Mouse (Mus musculus): ENCODE data around the gene Dclk1. TPM values are rescaled to one million over a fixed set of nuclear protein-coding genes. Genes with fewer than 3 reads are reported as not detected.

The Dclk1 gene
- total RNA-seq (2023): under 1 TPM in 1 of 2 experiments, not detected in 1; 0.42 TPM

GRCm38 (mm10) chr3:55241730-55242421 lies at the start of gene Dclk1:
Gene Dclk1, plus strand, starts transcription at chr3:55242364.

GRCm38 (mm10) chr3:55472110-55472509 lies 229.9 kb downstream of the Dclk1 start, which contains the start of gene Gm21954:
Gene Gm21954, minus strand, starts transcription at chr3:55472210.

Other genes with a start within 250 kb of the Dclk1 start
- not detected for gene Ccna1, start 186.9 kb upstream of the Dclk1 start, total RNA-seq (2023)
- gene Spg20, start 130.3 kb upstream of the Dclk1 start, total RNA-seq (2023): 10 to 100 TPM; 12.6 to 14.5 TPM
- not detected for gene Ccdc169, start 105.0 kb upstream of the Dclk1 start, total RNA-seq (2023)
- not detected for gene Sohlh2, start 60.3 kb upstream of the Dclk1 start, total RNA-seq (2023)
- not detected for gene Gm21954, start 229.8 kb downstream of the Dclk1 start, total RNA-seq (2023)

All from monocyte, adult 59 days (primary cell).